Mouse (Mus musculus) small intestine, adult 10 weeks (tissue): ENCODE measurements around the gene Ankrd2. TPM values are rescaled to one million over a fixed set of nuclear protein-coding genes. Genes with fewer than 3 reads are reported as not detected.

Experiments
- polyA plus RNA-seq: library from polyadenylated mRNA; stranded (reverse); fragments of 350-450 nt; fragmentation: Illumina TruSeq; extraction: RNeasy Lipid Tissue Mini Kit (QIAGEN cat#74804); gene quantifications from one replicate; pipeline ENCODE4 v1.2.3, GENCODE M21; 2014; ENCODE audit warnings: low replicate concordance

Gene Ankrd2
- not detected for polyA plus RNA-seq

GRCm38 (mm10) chr19:42035456-42036248 lies at the start of gene Ankrd2:
Ankrd2 (plus strand) TSS chr19:42036000.

DNA sequence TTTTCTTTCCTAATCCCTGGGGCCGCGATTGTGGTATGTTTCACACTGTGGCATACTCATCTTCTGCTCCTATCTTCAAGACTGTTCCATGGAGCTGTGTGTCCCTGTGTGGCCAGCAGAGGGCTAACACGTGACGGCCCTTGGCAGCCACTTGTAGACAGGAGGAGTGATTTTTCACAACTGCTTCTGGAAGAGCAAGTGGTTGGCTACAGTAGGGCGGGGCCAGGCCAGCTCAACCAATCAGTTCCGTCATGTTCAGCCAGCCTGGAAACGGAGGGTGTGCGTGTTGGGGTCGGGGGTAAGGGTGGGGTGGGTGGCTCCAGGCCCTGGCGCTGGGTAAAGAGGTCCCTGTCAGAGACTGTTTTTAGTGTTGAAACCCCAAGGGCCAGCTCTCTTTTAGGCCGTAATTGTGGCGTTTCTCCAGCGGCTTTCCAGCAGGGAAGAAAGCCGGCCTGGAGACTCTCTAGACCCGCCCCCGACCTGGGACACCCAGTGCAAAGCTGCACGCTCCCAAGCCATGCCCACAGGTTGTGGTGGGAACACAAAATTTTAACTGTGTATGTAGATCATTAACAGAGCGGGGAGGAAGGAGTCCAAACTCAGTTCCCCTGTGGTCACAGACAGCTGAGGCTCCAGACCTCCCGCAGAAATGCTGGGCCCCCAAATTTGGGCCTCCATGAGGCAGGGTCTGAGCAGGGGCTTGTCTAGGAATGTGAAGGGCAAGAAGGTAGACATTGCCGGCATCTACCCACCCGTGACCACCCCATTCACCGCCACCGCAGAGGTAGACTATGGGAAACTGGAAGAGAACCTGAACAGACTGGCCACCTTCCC lies 9.7 kb downstream of the Ankrd2 start, which contains the start of gene Hoga1:
Gene Hoga1 (plus strand): TSS at position 342 of the 834 bp plus-strand sequence.

GRCm38 (mm10) chr19:42051948-42052347 lies 16.1 kb downstream of the Ankrd2 start, which contains the start of gene 4933411K16Rik:
4933411K16Rik (plus strand) TSS chr19:42052248.

GRCm38 (mm10) chr19:42086166-42086565 lies 50.4 kb downstream of the Ankrd2 start, which contains the start of gene Morn4:
Morn4 (minus strand) TSS chr19:42086357.

GRCm38 (mm10) chr19:42089748-42090595 lies 54.2 kb downstream of the Ankrd2 start, which contains the start of gene Pi4k2a:
Pi4k2a (plus strand) TSS chr19:42090470.

Other genes starting within 250 kb of the Ankrd2 start
- gene Arhgap19, start 234.0 kb upstream of the Ankrd2 start, polyA plus RNA-seq: 7.0 TPM
- 3.9 TPM for gene Frat1, start 206.0 kb upstream of the Ankrd2 start, polyA plus RNA-seq
- gene Frat2, start 187.9 kb upstream of the Ankrd2 start, polyA plus RNA-seq: 12.3 TPM
- 0.22 TPM for gene Rrp12, start 139.8 kb upstream of the Ankrd2 start, polyA plus RNA-seq
- 259 TPM for gene Pgam1, start 124.1 kb upstream of the Ankrd2 start, polyA plus RNA-seq
- 12.8 TPM for gene Exosc1, start 102.6 kb upstream of the Ankrd2 start, polyA plus RNA-seq
- 16.8 TPM for gene Zdhhc16, start 102.5 kb upstream of the Ankrd2 start, polyA plus RNA-seq
- 8.1 TPM for gene Mms19, start 54.8 kb upstream of the Ankrd2 start, polyA plus RNA-seq
- not detected for gene Ubtd1, start 54.2 kb upstream of the Ankrd2 start, polyA plus RNA-seq
- 0.71 TPM for gene Hoga1, start 9.6 kb downstream of the Ankrd2 start, polyA plus RNA-seq
- not detected for gene 4933411K16Rik, start 16.2 kb downstream of the Ankrd2 start, polyA plus RNA-seq
- gene Morn4, start 50.4 kb downstream of the Ankrd2 start, polyA plus RNA-seq: not detected
- 6.3 TPM for gene Pi4k2a, start 54.5 kb downstream of the Ankrd2 start, polyA plus RNA-seq
- gene Avpi1, start 93.1 kb downstream of the Ankrd2 start, polyA plus RNA-seq: not detected
- gene Marveld1, start 111.4 kb downstream of the Ankrd2 start, polyA plus RNA-seq: 3.7 TPM
- gene Zfyve27, start 128.0 kb downstream of the Ankrd2 start, polyA plus RNA-seq: 8.5 TPM
- gene Sfrp5, start 166.3 kb downstream of the Ankrd2 start, polyA plus RNA-seq: 0.45 TPM
- 0.30 TPM for gene Golga7b, start 211.6 kb downstream of the Ankrd2 start, polyA plus RNA-seq